Mouse (Mus musculus): ENCODE results near the gene Suco. TPM values are rescaled to one million over a fixed set of nuclear protein-coding genes. Genes with fewer than 3 reads are reported as not detected.

Gene Suco
- polyA plus RNA-seq, 1 experiment, result 52.0 TPM

GRCm38 (mm10) chr1:161766656-161767055, 109.8 kb downstream of the Suco start:
- no peak overlapping the region for H3K9ac ChIP-seq (ENCODE audit: low read depth, poor library complexity, severe bottlenecking)
- H3K27me3 ChIP-seq (ENCODE audit: control insufficient read depth, insufficient read depth, low read length, poor library complexity, severe bottlenecking), result no peaks in the 10 kb centered on the region
- H3K9me3 ChIP-seq (replicated peaks; ENCODE audit: control insufficient read depth, insufficient read depth, low read length, poor library complexity, severe bottlenecking), result no peaks in the 10 kb centered on the region
- TF ChIP-seq EP300 (IDR thresholded peaks at IDR 0.05; ENCODE audit: insufficient read depth, low read depth, low read length), result no peak
- TF ChIP-seq CTCF (IDR thresholded peaks at IDR 0.05; ENCODE audit: low read depth, low read length), result no peak
- no peak for TF ChIP-seq POLR2A (IDR thresholded peaks at IDR 0.05; ENCODE audit: insufficient read depth, low read length)
- H3K4me1 ChIP-seq (ENCODE audit: control insufficient read depth, insufficient read depth, low read length), result no peaks in the 10 kb centered on the region
- H3K36me3 ChIP-seq (ENCODE audit: control insufficient read depth, insufficient read depth, low read length, poor library complexity, severe bottlenecking), result no peaks in the 10 kb centered on the region
- no peak overlapping the region for H3K4me3 ChIP-seq (ENCODE audit: low read depth, low read length)
- H3K27ac ChIP-seq (ENCODE audit: insufficient read depth, low read length), result no peak overlapping the region

Other genes with a start within 250 kb of the Suco start
- gene Fasl, start 88.2 kb downstream of the Suco start, polyA plus RNA-seq (2011; ENCODE audit: insufficient read depth, insufficient read length, low read depth, missing spikeins), result not detected in 2 replicates
- 9.2 and 10.8 TPM in 2 replicates for gene Pigc, start 92.5 kb upstream of the Suco start, polyA plus RNA-seq (2011; ENCODE audit: insufficient read depth, insufficient read length, low read depth, missing spikeins)
- not detected in 2 replicates for gene 4930558K02Rik, start 103.0 kb upstream of the Suco start, polyA plus RNA-seq (2011; ENCODE audit: insufficient read depth, insufficient read length, low read depth, missing spikeins)